Mouse (Mus musculus) right cerebral cortex, postnatal 14 days (tissue): ENCODE data around the gene Slc29a4.
A peak's percentile ranks its signal among the peaks of the same experiment; 100 is the strongest.

Experiments used
- DNase-seq: peaks from one replicate; pipeline ENCODE4 v3.0.0; 2022

Gene Slc29a4

DNA sequence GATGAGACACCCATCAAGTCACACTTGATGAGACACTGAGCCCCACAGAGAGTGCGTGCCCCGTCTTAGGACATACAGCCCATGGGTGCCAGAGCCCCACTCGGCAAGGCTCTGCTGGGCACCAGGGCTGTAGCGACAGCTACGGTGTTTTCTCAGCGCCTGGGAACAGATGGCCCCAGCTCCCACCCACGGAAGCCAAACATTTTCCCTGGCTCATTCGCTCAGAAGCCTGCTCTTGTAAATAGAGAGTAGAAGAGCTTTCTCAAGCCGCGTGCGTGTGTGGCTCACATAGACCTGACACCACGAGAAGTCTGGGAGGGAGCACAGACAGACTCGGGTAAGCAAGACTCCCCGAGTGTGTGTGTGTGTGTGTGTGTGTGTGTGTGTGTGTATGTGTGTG lies at the start of gene Slc29a4:
TSS of gene Slc29a4 (plus strand) at position 265 of the 400 bp plus-strand sequence.
- peak; percentile 56 for DNase-seq

DNA sequence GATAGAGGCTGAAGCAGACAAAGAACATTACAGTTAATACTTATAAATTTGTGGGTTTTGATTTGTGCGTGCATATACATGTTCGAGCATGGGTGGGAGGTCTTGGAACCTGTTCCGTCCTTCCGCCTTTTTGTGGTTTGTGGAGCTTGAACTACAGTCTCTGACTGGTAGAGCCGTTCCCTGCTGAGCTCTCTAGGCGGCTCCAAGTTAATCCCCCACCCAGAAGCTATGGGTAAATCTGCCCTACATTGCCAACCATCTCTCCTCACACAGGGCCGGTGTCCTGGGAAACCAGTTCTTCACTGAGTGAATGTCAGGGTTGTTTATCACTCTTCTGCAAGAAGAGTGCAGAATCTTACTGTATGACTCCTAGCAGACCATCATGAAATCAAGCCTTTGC lies 44.1 kb upstream of the Slc29a4 start:
- DNase-seq, result no peak

DNA sequence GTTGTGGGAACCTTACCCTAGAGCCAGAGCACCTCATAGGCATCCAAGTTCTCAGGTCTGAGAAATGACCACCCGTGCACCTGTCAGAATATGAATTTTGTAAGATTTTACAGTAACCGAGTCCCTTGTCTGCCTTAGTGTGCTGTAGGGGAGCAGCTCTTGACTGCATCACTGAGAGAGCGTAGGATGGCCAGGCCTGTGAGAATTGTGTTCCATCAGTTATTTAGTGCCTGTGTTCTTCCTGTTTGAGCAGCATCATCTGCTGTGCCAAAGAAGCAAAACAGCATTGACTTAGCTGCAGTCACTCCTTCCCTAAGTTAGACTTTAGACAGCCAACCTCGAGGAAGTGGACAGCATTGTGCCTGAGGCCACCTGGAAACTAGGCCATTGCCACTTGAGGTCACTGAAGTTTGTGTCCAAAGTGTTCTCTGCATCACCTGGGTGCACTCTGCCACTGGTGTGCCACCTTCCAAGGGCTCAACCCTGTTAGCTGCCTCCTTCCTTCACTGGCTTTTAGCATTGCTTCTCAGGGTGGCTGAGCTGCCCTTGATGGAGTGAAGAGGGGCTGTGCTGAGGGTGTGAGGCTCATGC lies 42.8 kb upstream of the Slc29a4 start:
- DNase-seq, result no peak

DNA sequence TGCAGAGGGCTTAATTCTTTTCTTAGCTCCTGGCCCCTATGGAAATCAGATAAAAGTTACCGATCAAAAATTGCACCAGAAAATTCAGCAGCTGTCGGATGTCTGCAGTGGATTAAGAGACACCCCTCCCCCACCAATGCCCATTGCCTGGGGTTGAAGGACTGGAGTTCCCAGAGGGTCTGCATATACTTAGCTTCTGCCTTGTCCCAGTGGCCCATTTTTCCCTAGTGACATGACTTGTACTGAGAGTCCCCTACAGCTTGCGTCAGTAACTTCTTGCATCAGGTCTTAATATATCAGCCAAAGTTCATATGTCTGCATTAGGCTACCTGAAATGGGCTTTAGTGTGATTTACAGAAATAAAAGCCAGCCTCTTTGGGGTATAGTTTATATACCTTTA lies 41.9 kb upstream of the Slc29a4 start:
- no peak for DNase-seq

DNA sequence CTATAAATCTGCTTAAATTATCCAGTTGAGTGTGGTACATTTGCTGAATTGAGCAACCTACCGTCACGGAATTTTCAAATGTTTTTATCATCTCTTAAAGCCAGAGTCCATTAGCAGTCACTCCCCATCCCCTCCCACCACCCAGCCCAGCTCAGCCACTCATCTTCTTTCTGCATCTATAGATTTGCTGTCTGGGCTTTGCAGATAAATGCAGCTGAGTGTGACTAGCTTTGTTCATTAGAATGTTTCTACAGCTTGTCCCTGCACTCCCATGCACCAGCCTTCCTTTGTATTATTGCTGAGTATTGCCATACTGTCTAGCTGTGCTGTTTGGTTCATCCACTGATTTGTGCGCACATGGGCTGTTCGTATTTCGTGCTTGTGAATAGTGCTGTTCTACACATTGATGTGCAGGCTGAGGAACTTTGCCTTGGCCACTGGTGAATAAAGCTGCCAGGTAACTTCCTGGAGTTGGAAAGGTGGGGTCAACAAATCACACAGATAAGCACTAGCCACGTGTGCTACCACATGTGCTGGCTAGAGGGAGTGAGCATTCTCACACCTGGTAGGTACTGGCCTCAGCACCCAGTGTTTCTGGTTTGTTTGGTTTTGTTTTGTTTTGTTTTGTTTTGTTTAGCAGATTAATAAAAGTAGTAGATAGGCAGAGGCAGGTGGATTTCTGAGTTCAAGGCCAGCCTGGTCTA lies 41.4 kb upstream of the Slc29a4 start:
- DNase-seq, result no peak

DNA sequence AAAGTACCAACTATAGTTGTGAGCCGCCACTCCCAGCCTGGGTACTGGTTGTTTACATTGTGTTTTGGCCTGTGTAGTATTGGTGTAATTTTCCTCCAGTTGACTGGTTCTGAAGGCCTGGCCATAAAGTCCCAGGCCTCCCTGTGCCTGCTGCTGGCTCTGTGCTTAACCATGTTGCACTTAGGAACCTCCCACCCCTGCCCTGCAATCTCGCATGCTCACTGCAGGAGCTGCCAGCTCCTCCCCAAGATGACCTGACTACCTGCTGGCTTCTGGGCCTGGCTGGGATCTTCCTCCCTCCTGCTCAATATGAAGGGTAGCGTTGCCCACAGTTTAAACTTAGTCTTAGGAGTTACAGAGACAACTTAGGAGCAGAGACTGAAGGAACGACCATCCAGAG lies 40.0 kb upstream of the Slc29a4 start:
- no peak for DNase-seq

DNA sequence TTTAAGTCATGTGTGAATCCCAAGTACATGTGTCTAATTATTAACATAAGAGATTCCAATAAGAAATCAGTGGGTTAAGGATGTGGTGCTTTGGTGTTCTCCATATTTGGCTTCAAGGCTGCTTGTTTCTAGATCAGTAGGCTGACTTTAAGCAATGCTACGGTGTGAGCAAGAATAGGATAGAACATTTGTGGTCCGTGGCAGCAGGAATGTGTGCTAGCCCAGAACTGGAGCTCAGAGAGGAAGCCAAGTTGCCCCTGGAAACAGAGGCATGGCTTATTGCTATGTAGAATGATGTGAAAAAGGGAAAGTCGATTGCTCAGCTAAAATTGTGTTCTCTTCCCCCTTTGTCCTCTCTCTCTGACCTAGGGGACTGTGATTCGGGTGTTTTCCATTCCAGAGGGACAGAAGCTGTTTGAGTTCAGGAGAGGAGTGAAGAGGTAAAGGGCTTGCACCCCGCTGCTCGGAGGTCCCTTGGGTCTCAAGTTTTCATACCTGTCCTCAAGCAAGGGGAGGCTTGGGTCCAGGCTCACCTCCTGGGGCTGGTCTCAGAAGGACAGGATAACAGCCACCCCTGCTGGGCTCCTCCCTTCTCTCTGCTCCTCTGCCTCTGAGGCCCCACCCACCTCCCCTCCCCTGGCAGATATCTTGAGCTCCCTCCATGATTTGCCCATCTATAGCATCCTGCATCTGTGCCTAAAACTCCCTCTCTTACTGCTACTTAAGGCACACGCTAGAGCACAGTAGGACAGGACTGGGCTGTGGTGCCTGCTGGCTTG lies 31.5 kb upstream of the Slc29a4 start:
- no peak for DNase-seq

DNA sequence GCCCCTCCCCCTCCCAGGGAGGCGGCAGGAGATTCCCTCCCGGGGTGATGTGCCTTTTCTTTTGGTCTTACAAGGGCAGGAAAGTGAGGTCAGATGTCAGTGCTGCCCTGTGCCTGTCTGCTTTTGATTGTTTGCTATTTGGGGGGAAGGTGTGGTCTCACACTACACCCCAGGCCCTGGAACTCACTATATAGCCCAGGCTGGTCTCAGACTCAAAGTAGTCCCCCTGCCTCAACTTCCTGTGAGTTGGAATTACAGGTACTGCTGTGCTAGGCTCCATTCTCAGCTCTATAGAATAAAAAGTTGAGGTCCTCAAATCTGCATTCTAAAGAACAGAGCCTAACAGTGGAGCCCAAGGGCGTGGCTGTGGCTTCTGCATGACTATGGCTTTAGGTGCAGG lies 24.4 kb upstream of the Slc29a4 start:
- DNase-seq, result no peak

DNA sequence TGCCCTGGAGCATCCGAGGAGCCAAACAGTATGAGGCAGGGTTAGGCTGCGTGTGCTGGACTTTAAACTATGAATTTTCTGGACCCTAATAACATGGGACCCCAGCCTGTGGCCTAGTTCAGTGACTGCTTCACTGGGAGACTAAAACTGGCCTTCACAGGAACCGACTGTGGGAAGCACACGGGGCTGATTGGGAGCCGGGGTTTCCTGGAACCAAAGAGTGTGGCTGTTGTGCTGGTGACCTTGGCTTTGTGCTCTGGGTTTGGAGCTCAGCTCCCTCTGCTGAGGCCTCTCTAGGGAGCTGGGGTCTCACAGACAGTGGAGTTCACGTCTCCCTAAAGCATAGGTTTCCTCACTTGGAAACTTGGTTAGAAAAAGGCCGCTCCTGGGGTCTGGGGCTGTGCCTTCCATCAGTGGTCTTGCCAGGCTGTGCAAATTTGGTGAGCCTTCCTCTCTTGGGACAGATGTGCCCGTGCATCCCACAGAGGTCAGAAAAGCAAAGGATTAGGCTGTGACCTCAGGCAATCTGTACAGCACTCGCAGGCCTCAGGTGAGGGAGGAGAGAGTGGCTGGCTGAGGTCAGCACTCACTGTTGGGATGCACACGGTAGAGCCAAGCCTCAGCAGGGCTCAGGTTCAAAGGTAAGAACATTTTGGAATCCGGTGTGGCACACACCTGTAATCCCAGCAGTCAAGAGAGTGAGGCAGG lies 23.6 kb upstream of the Slc29a4 start:
- DNase-seq, result no peak

DNA sequence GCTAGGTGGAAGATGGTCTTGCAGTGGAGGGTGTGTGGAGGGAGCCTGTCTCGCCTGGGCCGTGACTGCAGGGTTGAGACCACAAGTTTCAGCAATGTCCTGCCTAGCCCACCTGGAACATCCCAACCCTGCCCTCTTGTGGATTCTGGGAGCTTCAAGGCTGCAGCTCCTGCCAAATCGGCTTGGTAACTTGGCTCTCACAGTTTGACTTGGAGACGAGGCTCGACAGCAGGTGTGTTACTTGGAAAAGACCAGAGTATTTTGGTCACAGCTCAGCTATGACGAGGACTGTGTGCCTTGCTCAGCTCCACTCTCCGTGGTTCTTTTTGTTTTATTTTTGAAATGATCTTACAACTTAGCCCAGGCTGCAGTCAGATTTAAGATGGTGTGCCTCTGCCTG lies 22.6 kb upstream of the Slc29a4 start:
- DNase-seq, result peak; percentile 28

DNA sequence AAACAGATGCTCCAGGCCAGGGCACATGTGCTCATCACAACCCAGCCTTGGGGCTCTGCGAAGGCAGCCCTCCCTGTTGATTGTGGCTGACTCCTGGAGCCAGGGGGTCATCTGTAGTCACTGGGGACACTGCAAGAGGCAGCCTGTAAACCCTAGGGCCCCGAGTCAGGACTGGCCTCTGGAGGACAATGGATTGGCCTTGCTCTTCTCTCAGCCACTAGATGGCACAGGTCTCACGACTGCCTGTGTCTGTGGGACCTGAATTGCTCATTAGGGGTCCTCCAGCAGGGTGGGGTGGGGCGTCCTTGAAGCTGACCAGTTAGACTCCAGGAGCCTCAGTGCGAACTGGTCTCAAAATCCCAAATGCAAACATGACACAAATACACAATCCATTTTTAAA lies 19.2 kb upstream of the Slc29a4 start:
- DNase-seq, result no peak

DNA sequence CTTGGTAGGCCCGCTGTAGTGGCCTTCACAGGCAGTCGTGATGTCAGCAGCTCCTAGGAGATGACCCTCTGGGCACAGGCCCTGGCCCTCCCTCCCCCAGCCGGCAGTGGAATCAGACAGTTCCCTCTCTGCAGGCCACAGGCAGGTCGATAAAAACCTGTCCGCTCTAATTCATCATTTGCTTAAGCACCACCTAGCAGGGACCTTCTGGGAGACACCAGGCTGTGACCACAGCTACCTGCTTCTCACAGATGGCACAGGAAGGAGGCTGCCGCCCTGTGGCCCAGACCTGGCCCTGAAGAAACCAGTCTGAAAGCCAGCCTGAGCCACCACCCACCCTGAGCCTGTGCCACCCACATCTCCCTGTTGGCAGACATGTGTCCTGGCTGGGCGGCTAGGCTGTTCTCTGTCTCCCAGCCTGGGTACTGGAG lies 14.2 kb upstream of the Slc29a4 start:
- no peak for DNase-seq

DNA sequence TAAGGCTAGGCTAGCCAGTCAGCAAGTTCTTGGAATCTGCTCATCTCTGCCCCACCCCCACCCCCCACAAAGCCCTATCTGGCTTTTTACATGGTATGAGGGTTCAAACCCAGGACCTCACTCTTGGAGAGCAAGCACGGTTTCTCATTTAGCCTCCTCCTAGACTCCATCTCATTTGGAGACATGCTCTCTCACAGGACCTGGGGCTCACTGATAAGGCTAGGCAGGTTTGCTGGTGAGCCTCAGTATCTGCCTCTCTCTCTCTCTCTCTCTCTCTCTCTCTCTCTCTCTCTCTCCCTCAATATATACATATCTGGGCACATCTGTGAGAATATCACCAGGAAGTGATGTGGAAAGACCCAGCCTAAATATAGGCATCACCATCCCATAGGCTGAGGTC lies 13.2 kb upstream of the Slc29a4 start:
- DNase-seq, result no peak

DNA sequence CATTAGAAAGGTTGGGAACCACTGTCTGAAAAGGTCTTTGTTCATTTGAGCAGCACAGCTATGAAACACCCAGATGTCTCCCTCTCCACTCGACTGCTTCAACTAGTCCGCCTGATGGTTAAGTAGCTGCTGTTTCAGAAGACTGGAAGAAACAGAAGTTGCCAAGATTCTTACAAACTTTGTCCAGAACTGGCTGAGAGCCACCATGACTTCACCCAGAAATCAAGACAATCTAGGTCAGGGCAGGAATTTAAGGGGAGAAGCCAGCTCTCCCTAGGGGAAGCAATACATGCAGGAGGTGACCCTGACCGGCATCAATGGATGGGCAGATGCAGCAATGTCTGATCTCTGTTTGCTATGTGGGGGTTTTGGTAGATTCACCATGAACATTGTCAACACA lies 10.4 kb upstream of the Slc29a4 start:
- DNase-seq, result no peak

DNA sequence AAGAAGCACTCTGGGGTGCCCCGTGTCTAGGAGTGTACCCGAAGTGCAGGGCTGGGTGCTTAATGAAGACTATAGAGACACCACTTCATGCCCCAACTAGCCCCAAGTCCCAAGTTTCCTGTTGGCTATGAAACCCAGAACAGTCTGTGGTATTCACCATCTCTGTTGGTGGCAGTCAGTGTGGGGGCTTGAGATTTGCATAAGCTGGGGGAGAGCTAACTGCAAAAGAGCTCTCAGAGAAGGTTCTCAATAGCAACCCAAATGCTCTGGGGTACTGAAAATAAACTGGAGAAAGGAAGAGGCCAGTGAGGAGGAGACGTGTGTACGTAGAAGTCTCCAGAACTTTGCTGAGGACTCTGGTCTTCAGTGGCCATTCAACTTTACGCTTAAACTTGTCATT lies 9.8 kb upstream of the Slc29a4 start:
- no peak for DNase-seq

DNA sequence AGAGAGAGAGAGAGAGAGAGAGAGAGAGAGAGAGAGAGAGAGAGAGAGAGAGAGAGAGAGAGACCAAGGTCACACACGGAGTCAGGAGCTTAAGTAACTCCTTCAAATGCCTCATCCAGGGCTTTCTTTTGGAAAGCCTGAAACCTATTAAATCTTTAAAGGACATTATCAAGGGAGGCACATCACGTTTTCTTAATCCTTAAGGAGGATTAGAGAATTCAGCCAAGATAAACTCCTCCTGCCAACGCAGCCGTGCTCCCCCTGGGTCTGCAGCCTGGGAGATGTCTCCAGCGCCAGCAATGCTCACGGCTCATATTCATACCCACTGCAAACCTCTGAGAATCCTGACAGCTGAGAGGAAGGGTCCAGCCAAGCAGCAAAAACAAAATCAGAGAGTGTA lies 3.4 kb upstream of the Slc29a4 start:
- DNase-seq, result no peak

DNA sequence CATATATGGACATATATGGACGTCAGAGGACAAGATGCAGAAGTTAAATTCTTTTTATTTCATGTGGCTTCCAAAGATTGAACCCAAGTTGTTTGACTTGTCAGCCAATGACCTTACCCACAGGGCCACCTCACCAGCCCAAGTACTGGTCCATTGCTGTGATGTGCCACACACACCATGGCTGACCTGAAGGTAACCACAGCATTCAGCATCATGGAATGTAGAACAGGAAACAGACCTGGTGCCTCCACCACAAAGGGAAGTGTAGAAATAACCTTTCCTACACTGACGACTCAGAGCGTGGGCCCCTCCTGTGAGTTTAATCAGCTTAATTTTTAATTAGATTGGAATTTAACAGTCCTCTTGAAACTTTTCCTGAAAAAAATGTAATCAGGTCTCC lies 2.0 kb upstream of the Slc29a4 start:
- no peak for DNase-seq

DNA sequence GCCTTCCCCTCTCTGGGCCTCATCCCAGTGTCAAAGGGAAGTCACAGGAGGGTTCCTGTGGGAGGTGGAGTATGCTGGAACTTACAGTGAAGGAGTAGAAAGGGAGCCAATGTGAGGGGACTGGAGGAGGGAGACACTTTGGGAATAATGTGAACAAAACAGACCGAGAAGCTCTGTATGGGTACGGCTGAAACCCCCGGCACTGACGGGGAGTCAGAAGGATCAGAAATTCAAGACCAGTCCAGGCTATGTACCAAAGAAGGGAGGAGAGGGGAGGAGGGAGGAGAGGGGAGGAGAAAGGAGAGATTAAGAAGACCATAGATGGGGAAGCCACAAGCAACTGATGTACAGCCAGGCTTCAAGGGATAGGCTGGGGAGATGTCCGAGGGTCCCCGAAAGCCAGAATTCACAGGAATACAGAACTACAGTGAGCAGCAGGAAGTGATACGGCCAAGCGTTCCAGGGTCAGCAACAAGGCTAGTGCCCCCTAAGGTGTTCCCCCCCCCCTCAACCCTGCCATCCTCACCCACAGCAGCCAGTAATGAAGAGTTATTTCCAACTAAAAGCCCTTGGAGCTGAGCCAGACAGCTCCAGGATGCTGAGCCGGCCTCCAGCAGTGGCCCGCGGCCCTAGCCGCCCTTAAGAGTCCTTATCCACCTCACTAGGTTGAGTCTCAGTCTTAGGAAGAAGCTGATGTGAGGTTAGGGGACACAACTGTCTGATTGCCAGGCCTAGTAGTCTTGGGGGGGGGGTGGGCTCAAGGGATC lies 842 bp downstream of the Slc29a4 start:
- no peak for DNase-seq

DNA sequence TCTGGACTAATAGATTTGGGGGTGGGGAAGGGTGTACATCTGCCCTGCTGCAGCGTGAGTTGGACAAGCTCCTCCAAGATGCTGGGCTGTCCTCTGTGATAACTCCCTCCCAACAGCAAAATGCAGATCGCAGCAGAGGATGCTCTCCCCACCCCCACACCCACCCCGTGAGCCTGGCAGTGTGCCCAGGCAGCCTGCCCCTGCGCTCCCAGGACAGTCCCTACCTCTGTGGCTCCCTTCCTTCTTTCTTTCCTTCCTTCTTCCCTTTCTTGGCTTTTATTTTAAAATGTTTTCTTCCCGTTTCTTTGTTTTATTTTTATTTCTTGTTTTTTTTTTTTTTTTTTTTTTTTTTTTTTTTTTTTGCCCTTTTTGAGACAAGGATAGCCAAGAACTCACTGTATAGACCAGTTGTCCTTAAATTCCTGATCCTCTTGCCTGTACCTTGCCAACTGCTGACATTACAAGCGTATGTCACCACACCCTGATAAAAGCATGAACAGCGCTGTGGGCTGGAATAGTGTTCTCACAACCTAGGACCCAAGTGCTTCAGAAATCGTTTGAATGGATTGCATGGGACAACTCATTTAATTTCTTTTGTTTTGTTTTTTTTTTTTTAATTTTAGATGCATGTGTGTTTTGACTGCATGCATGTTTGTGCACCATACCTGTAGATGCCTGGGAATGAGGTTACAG lies 1.6 kb downstream of the Slc29a4 start:
- DNase-seq, result no peak

DNA sequence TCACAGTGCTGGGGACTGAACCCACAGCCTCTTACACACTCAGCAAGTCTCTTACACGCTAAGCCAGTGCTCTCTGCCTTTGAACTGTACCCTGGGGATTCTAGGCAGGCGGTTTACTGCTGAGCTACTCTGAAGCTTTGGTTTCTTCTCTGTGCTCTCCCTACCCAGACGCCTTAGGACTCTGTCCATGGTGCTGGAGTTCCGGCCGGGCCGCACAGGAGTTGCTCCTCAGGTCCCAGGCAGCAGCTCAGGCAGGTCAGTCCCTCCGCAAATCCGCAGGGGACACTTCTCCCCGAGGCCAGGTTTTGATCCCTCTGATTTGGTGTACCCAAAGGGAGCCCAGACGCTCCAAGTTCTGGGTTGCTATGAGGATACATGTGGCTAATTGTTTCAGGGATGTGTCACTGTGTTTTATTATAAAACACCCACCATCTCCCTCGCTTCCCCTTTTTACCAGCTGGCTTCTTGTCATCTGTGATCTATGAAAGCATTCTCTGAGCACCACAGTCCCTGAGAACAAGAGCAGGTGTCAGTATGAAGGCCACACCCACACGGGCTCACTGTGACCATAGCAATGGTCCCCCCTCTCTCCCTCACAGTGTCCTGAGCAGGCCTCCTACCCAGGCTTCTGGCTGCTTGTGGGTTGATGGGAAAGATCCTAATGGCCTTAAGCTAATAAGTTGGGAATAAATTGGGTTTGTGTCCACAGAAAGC lies 2.5 kb downstream of the Slc29a4 start:
- DNase-seq, result no peak

DNA sequence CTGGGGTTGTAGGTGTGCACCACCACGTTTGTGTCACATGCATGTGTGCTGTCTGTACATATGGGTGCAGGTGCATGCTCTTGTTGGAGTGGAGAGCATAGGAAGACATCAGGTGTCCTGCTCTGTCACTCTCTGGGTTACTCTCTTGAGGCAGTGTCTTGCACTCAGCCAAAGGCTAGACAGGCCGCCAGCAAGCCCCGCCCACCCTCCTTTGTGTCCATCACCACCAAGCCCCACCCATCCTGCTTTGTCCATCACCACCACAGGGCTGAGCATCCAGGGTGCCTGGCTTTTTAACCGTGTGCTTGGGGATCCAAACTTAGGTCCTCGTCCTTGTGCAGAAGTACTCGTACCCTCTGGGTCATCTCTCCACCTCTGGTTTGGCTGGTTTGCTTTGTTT lies 3.9 kb downstream of the Slc29a4 start:
- no peak for DNase-seq

DNA sequence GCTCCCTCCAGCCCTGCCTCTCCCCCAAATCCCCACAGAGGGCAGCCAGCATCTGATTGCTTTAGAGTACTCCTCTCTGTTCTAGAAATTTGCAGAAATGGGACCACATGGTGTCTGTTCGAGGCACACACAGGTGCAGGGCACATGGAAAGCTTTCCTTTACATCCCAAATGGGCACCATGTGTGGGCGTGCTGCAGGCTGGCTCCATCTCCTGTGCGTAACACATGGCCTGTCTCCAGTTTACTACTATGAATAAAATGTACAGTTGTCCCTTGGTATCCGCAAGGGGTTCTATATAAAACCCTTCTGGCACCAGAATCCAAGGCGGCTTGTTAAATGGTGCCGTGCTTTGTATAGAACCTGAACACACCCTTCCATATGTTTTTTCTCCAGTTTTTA lies 4.6 kb downstream of the Slc29a4 start:
- DNase-seq, result peak; percentile 75
